Mouse (Mus musculus): ENCODE measurements at regions not wholly inside any gene's neighbourhood (a gene's known extent, or its start where the extent isn't known, plus 50 kb on each side); places are given as distances from the start of the nearest gene placed in this dataset.

GRCm38 (mm10) chr10:118782646-118783045 lies 87.4 kb downstream of the Dyrk2 start:
- no peak for TF ChIP-seq CTCF (IDR thresholded peaks at IDR 0.05; ENCODE audit: extremely low read depth, insufficient read depth, insufficient read length, insufficient replicate concordance)
- TF ChIP-seq POLR2A (IDR thresholded peaks at IDR 0.05; ENCODE audit: low read depth, low read length): no peak
